Mouse (Mus musculus): ENCODE measurements around the gene Klra8.
"Not testable (repeated sequence)": the region's sequence is repeated elsewhere in the genome, so short reads cannot be mapped to it uniquely, and the experiment has no call there.

Klra8 gene

DNA sequence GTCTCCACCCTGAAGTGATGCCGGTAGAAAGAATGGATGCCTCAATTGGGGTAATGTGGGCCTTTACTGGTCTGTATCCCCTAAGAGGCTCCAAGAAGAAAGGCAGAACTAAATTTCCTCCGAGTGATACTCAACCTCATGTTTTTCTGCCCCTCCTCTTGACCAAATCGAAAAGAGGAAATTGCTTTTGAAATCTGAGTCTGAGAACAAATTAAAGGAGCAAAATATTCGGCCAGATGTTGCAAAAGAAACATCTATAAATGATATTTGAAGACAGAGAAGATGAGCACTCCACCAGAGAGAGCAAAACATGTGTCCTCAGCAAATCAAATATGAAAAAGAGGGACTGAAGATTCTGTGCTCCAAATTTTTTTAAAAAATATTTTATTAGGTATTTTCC lies at the start of gene Klra8:
Gene Klra8, minus strand, starts transcription at position 101 of the 400 bp plus-strand sequence.
- not testable (repeated sequence) for DNase-seq (ENCODE audit: low read depth)

DNA sequence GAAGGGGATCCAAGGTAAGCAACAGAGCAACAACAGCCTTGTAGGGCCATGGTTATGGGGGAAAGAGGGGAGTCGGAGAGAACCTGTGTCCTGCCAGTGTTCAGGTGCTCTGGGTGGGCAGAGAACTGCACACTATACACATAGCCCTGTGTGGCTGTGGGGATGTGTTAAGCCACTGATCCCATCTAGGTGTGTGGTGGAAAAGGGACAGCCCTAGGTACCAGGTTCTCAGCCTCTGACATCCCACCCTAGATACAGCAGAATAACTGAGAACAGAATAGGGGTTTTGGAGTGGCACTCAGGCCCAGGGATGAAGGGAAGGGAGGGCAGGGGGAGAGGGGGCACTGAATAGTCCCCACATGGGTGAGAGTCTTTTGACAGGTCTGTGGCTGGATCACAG lies 19.2 kb downstream of the Klra8 start:
- DNase-seq (ENCODE audit: low read depth): no peak

DNA sequence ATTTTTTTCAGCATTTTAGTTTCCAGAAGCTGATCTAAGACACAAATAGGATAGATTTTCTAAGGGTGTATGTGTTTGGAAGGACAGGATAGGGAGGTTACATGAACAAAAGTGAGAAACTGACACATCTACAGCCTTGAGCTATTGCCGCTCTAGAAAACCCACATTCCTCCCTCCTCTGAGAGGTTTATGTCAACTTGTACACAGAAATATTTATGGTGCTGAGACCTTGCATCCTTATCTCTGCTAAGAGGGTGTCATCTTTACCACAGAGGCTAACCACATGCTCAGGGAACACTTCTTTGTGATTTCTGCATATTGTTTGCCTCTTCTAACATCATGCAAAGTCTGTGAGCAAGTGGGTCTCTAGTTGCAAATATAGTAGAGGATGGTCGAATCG lies 27.0 kb downstream of the Klra8 start:
- not testable (repeated sequence) for DNase-seq (ENCODE audit: low read depth)

DNA sequence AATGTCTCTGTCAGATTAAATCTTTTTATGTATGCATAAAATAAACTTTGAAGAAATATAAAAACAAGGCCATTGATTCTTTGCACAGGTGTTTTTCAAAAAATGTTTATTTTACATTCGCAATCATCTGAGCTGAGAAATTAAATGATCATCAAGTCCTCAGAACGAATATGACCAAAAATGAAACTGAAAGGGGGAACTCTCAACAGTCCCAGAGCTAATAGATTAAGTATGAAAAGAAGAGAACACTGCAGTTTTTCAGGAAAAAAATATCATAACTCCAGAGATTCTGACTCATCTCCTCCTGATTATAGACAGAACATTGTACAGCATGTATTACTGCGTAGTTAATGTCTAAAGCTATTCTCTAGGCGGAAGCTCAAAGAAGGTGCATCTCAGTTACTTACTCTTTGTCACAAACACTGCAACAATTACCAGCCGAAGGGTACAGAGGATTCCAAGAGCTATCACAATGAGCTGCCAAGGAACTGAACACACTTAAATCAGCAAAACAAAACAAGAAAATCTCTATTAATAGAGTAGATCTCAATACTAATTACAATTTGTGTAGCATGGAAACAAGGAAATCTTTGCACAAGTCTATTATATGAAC lies 37.3 kb downstream of the Klra8 start:
- DNase-seq (ENCODE audit: low read depth): peak; percentile 18

DNA sequence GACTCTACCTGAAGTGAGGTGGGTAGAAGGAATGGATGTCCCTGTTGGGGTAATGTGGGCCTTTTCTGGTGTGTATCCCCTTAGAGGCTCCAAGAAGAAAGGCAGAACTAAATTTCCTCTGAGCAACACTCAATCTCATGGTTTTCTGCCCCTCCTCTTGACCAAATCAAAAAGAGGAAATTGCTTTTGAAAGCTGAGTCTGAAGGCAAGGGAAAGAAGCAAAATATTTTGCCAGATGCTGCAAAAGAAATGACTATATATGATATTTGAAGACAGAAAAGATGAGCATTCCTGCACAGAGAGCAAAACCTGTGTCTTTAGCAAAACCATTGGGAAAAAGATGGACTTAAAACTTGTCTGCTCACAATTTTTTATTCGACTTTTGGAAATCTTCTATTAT lies 62.5 kb downstream of the Klra8 start, which contains the start of gene Klra4:
Gene Klra4, minus strand, starts transcription at position 101 of the 400 bp plus-strand sequence.
- not testable (repeated sequence) for DNase-seq (ENCODE audit: low read depth)
